Mouse (Mus musculus): ENCODE data around the gene Iqschfp. TPM values are rescaled to one million over a fixed set of nuclear protein-coding genes. Genes with fewer than 3 reads are reported as not detected.

The Iqschfp gene
- polyA plus RNA-seq, 1 experiment: 1.2 TPM

- DNase-seq: no peak
- TF ChIP-seq POLR2A (IDR thresholded peaks at IDR 0.05; ENCODE audit: borderline replicate concordance, insufficient read depth, low read length) (no peak), CTCF (IDR thresholded peaks at IDR 0.05; ENCODE audit: borderline replicate concordance, insufficient read depth, low read depth, low read length) (no peak)
- Histone ChIP-seq H3K4me1 (ENCODE audit: control insufficient read depth, insufficient read depth, low read length) (no peaks in the 10 kb centered on the region), H3K27me3 (ENCODE audit: control insufficient read depth, insufficient read depth, low read length) (no peaks in the 10 kb centered on the region), H3K4me3 (replicated peaks; ENCODE audit: insufficient read depth, low read depth, low read length) (no peak overlapping the region), H3K27ac (ENCODE audit: insufficient read depth, low read length) (no peak overlapping the region)
Observed at GRCm38 (mm10) chr3:67887251-67887650, 4.8 kb upstream of the Iqschfp start.

DNA sequence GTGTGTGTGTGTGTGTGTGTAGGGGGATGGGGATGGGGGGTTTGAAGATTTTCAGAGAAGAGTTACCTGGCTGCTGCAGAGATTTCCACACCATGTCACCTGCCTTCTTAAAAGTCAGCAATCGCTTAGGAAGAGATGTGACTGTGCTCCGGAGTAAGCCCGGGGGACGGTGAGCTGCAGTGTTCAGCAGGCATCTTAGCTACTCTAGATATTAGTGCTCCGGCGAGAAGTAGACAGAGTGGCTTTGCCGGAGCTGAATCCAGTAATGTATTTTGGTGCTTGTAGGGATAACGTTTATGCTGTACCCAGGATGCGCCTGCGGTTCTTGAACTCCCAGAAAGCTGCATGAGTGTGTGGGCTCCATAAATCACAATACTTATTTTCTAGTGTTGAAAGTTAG lies 736 bp downstream of the Iqschfp start:
- Histone ChIP-seq H3K4me3 (replicated peaks; ENCODE audit: insufficient read depth, low read depth, low read length) (no peak overlapping the region), H3K4me1 (ENCODE audit: control insufficient read depth, insufficient read depth, low read length) (no peaks in the 10 kb centered on the region), H3K27me3 (ENCODE audit: control insufficient read depth, insufficient read depth, low read length) (no peaks in the 10 kb centered on the region), H3K27ac (ENCODE audit: insufficient read depth, low read length) (no peak overlapping the region)
- WGBS: 92% methylated on average over 10 of the region's 10 CpGs
- no peak for DNase-seq
- TF ChIP-seq POLR2A (IDR thresholded peaks at IDR 0.05; ENCODE audit: borderline replicate concordance, insufficient read depth, low read length) (no peak), CTCF (IDR thresholded peaks at IDR 0.05; ENCODE audit: borderline replicate concordance, insufficient read depth, low read depth, low read length) (no peak)

DNA sequence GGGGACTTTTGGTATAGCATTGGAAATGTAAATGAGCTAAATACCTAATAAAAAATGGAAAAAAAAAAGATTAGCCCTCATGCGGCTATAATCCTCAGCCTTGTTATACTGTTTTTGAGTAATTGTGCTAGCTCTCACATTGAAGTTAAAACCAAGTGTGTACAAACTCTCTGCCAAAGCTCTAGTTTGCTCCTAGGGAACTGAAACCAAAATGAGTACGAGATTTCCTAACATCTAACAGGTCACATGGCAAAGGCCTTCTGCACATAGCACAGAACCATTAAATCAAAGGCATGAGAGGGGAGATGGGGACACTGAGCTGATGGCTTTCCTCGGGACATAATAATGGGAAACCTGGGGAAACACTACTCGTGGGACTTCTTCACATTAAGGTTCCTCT lies 10.5 kb downstream of the Iqschfp start:
- TF ChIP-seq POLR2A (IDR thresholded peaks at IDR 0.05; ENCODE audit: borderline replicate concordance, insufficient read depth, low read length): no peak
- no peak for TF ChIP-seq CTCF (IDR thresholded peaks at IDR 0.05; ENCODE audit: borderline replicate concordance, insufficient read depth, low read depth, low read length)
- WGBS: 88% methylated on average over 4 of the region's 4 CpGs
- H3K27ac ChIP-seq (ENCODE audit: insufficient read depth, low read length): no peak overlapping the region
- no peaks in the 10 kb centered on the region for H3K4me1 ChIP-seq (ENCODE audit: control insufficient read depth, insufficient read depth, low read length)
- H3K4me3 ChIP-seq (replicated peaks; ENCODE audit: insufficient read depth, low read depth, low read length): no peak overlapping the region
- DNase-seq: no peak
- no peaks in the 10 kb centered on the region for H3K27me3 ChIP-seq (ENCODE audit: control insufficient read depth, insufficient read depth, low read length)

- TF ChIP-seq POLR2A (IDR thresholded peaks at IDR 0.05; ENCODE audit: borderline replicate concordance, insufficient read depth, low read length): no peak
- no peak for TF ChIP-seq CTCF (IDR thresholded peaks at IDR 0.05; ENCODE audit: borderline replicate concordance, insufficient read depth, low read depth, low read length)
- no peak overlapping the region for H3K27ac ChIP-seq (ENCODE audit: insufficient read depth, low read length)
- 86% methylated on average over 2 of the region's 2 CpGs for WGBS
- H3K27me3 ChIP-seq (ENCODE audit: control insufficient read depth, insufficient read depth, low read length): no peaks in the 10 kb centered on the region
- H3K4me1 ChIP-seq (ENCODE audit: control insufficient read depth, insufficient read depth, low read length): no peaks in the 10 kb centered on the region
- no peak for DNase-seq
- H3K4me3 ChIP-seq (replicated peaks; ENCODE audit: insufficient read depth, low read depth, low read length): no peak overlapping the region
Observed at GRCm38 (mm10) chr3:67908586-67908985, 16.6 kb downstream of the Iqschfp start.

DNA sequence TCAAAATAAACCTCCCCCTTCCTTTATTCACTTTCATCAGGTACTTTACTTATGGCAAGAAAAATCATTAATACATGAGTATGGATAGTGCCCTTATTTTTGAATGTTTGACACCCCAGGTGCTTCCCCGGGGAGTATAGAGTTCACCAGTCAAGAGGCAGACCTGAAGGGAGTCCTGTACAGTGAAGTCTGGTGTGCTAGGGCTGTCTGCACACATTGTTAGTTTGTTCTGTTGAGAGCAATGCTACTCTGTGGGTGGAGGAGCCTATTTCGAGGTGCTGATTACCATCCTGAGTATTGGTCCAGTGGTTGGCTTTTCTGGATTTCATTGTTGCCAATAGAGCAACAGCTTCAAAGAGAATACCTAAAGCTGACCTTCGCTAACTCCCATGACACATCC lies 26.1 kb downstream of the Iqschfp start:
- no peak for DNase-seq
- TF ChIP-seq POLR2A (IDR thresholded peaks at IDR 0.05; ENCODE audit: borderline replicate concordance, insufficient read depth, low read length) (no peak), CTCF (IDR thresholded peaks at IDR 0.05; ENCODE audit: borderline replicate concordance, insufficient read depth, low read depth, low read length) (no peak)
- H3K4me3 ChIP-seq (replicated peaks; ENCODE audit: insufficient read depth, low read depth, low read length): no peak overlapping the region
- no peak overlapping the region for H3K27ac ChIP-seq (ENCODE audit: insufficient read depth, low read length)
- no peaks in the 10 kb centered on the region for H3K27me3 ChIP-seq (ENCODE audit: control insufficient read depth, insufficient read depth, low read length)
- H3K4me1 ChIP-seq (ENCODE audit: control insufficient read depth, insufficient read depth, low read length): no peaks in the 10 kb centered on the region
- 79% methylated on average over 3 of the region's 3 CpGs for WGBS

DNA sequence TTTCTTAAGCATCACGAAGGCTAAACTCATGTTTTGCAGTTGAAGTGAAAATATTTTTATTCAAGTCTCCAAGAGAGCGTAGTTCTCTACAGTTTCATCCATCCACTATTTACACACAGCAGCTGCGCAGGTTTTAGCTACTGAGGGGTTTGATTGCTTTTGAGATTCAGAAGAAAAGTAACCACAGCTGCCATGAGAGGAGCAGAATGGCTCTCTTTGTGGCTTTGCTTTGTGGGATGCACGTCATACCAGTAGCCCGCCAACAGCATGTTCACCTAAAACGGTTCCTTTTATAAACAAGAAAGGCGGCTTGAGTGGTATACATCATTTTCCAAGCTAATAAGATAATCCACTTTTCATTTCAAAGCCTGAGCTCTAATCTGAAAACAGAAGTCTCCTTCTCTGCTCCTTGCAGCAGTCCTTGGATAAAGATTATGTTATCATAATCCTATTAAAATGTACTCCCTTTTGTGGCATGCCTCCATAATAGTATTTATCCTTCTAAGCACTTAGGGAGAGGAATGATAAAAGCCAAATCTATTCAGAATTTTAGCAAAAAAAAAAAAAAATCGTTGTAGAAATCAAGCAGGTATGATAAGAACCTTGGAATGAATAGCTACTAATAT lies 26.7 kb downstream of the Iqschfp start:
- no peak for DNase-seq
- WGBS: 77% methylated on average over 8 of the region's 8 CpGs
- TF ChIP-seq POLR2A (IDR thresholded peaks at IDR 0.05; ENCODE audit: borderline replicate concordance, insufficient read depth, low read length): no peak
- TF ChIP-seq CTCF (IDR thresholded peaks at IDR 0.05; ENCODE audit: borderline replicate concordance, insufficient read depth, low read depth, low read length): no peak
- H3K27ac ChIP-seq (ENCODE audit: insufficient read depth, low read length): no peak overlapping the region
- H3K4me1 ChIP-seq (ENCODE audit: control insufficient read depth, insufficient read depth, low read length): no peaks in the 10 kb centered on the region
- H3K4me3 ChIP-seq (replicated peaks; ENCODE audit: insufficient read depth, low read depth, low read length): no peak overlapping the region
- no peaks in the 10 kb centered on the region for H3K27me3 ChIP-seq (ENCODE audit: control insufficient read depth, insufficient read depth, low read length)

DNA sequence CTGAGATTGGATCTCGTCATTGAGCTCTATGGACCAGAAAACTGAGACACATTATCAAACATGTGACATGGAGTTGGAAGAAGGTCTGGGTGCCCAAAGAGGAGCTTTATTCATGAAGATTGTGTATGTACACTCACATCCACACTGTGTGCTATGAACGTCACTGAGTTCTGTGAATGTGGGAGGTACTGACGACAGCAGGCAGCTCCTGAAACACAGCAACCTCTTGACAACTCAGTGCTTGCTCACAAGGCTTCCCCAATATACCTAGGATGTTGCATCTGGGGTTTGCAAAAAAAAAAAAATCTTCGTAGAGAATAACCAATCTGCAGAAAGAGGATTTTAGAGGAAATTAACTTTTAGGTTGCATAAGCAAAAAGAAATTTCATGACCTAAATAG lies 31.1 kb downstream of the Iqschfp start:
- no peaks in the 10 kb centered on the region for H3K4me1 ChIP-seq (ENCODE audit: control insufficient read depth, insufficient read depth, low read length)
- H3K27me3 ChIP-seq (ENCODE audit: control insufficient read depth, insufficient read depth, low read length): no peaks in the 10 kb centered on the region
- H3K4me3 ChIP-seq (replicated peaks; ENCODE audit: insufficient read depth, low read depth, low read length): no peak overlapping the region
- no peak for DNase-seq
- no peak overlapping the region for H3K27ac ChIP-seq (ENCODE audit: insufficient read depth, low read length)
- WGBS: 80% methylated on average over 4 of the region's 4 CpGs
- TF ChIP-seq CTCF (IDR thresholded peaks at IDR 0.05; ENCODE audit: borderline replicate concordance, insufficient read depth, low read depth, low read length) (no peak), POLR2A (IDR thresholded peaks at IDR 0.05; ENCODE audit: borderline replicate concordance, insufficient read depth, low read length) (no peak)

DNA sequence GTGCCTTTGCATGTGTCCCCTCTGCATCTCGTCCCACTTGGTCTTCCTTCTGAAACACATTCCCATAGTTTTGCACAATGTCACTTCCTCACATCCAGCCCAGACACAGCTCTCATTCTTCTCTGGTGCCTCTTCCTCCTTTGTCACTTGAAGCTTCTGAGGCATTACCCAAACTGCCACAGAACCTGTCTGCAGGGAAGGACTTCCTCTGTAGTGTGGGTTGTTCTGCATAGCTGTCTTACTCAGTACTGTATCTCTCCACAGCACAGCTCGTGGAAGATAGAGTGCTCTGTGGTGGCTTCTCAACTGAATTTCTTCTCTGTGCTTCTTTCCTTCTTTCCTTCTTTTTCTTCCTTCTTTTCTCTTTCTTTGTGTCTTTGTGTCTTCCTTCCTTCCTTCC lies 33.4 kb downstream of the Iqschfp start:
- no peak for DNase-seq
- H3K4me3 ChIP-seq (replicated peaks; ENCODE audit: insufficient read depth, low read depth, low read length): no peak overlapping the region
- H3K27ac ChIP-seq (ENCODE audit: insufficient read depth, low read length): no peak overlapping the region
- no peaks in the 10 kb centered on the region for H3K27me3 ChIP-seq (ENCODE audit: control insufficient read depth, insufficient read depth, low read length)
- TF ChIP-seq CTCF (IDR thresholded peaks at IDR 0.05; ENCODE audit: borderline replicate concordance, insufficient read depth, low read depth, low read length): no peak
- no peak for TF ChIP-seq POLR2A (IDR thresholded peaks at IDR 0.05; ENCODE audit: borderline replicate concordance, insufficient read depth, low read length)
- H3K4me1 ChIP-seq (ENCODE audit: control insufficient read depth, insufficient read depth, low read length): no peaks in the 10 kb centered on the region
- WGBS: 75% methylated on average over 2 of the region's 2 CpGs
